Mouse (Mus musculus): ENCODE measurements around the gene Prpf38b.
"Not testable (repeated sequence)": the region's sequence is repeated elsewhere in the genome, so short reads cannot be mapped to it uniquely, and the experiment has no call there.

The Prpf38b gene

GRCm38 (mm10) chr3:108863091-108863490 is 48.4 kb downstream of the Prpf38b start:
- no peak for ATAC-seq (ENCODE audit: insufficient number of reproducible peaks, low FRiP score, low TSS enrichment)

GRCm38 (mm10) chr3:108862282-108862681 is 49.2 kb downstream of the Prpf38b start:
- not testable (repeated sequence) for ATAC-seq (ENCODE audit: insufficient number of reproducible peaks, low FRiP score, low TSS enrichment)

- ATAC-seq (ENCODE audit: insufficient number of reproducible peaks, low FRiP score, low TSS enrichment) = no peak
Observed at GRCm38 (mm10) chr3:108860786-108861185, 50.7 kb downstream of the Prpf38b start.

DNA sequence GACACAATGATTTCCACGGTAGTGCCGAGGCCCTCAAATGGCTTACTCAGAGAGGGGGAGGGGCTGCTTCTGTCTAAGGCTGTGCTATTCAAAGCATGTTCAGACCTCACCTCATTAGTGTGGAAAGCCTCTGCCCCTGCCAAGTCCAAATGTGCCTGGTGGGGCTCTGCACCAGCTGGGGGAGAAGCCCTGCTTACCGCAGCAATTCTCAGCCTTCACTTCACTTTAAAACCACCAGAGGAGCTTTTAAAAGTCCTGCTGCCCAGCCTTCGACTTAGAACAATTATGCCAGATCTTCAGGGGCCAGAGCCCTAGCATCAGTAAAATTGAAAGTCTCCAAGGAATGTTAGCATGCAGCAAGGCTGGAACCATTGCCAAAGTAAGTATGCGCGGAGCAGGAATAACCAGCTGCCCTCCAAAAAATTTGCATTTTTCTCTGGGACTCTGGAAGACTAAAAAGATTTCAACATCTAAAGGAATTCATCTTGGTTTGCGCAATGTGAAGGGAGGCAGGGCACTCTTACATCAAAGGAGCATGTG is 53.2 kb downstream of the Prpf38b start:
- no peak for ATAC-seq (ENCODE audit: insufficient number of reproducible peaks, low FRiP score, low TSS enrichment)

GRCm38 (mm10) chr3:108857714-108858113 is 53.8 kb downstream of the Prpf38b start:
- no peak for ATAC-seq (ENCODE audit: insufficient number of reproducible peaks, low FRiP score, low TSS enrichment)

DNA sequence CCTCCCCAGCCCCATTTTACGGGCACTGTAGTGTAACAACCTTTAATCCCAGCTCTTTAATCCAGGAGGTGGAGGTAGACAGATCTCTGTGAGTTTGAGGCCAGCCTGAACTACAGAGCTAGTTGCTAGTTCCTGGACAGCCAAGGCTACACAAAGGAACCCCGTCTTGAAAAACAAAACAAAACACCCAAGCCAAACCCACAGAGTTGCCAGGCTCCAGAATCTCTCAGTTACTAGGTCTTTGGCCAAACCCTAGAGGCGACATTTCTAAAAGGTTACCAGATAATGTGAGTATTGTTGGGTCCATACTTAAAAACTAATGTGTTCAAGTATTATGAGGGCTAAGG is 54.4 kb downstream of the Prpf38b start:
- ATAC-seq (ENCODE audit: insufficient number of reproducible peaks, low FRiP score, low TSS enrichment) = no peak

DNA sequence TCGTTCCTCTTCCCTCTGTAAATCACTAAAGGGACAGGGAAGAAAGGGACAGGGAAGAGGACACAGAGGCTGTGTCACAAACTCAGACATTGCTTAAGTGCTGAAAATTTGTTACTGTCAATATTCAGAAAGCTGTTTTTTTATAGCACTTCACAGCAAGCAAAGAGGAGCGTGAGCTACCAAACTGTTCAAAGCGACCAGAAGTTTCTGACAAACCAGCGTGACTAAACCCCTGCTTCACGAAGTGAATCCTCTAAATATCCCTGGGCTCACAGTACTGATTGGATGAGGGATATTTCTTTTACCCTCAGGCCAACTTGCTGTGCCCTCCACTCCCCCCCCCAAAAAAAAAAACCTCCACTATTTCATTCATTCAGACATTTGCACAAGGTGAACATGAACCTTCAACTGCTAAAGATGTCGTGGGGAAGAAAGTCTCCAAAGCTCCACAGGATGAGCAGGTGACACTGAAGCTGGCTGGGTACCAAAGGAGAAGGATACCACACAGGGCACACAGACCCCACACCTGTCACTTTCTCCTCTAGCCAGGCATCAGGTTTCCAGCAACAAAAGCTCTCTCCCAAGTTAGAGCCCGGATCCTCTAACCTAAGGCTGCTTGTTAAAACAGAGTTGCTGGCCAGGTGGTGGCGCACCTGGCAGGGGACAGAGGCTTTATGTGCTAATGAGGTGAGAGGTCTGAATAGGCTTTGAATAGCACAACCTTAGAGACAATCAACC is 55.0 kb downstream of the Prpf38b start:
- ATAC-seq (ENCODE audit: insufficient number of reproducible peaks, low FRiP score, low TSS enrichment) = peak; percentile 77

DNA sequence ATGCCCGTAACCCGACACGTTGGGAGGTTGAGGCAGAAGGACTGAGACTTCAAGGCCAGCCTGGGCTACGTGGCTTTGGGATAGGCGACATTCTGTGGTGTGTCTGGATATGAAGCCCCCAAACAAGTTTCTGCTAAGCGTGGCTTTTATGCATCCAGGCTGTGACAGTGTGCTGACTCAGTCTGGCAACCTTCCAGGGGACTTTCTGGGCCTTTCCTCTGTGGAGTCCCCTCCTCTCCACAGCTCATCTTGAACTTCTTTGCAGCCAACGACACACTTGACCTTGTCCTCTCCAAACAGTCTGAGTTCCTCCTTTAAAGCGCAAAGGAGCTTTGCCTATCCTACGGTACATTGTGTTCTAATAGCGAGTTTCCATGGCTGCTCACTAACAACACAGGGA is 55.7 kb downstream of the Prpf38b start:
- no peak for ATAC-seq (ENCODE audit: insufficient number of reproducible peaks, low FRiP score, low TSS enrichment)

DNA sequence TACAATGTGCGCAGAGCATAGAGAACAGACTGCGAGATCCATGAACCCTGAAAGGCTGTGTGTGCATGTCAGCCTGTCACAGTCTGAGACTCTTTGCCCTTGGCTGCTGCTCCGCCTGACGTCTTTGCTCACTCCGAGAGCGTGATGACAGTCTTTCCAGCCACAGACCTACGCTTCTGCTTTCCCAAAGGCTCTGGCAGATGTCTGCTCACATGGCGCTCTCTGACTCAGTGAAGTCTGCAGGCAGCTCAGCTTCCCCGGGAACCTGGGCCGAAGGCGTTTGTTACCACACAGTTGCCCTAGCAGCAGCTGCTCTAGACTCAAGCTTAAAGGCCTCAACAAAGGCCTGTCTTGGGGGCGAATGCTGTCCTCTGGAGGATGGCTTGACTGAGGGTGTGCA is 56.2 kb downstream of the Prpf38b start:
- no peak for ATAC-seq (ENCODE audit: insufficient number of reproducible peaks, low FRiP score, low TSS enrichment)

GRCm38 (mm10) chr3:108853266-108853665 is 58.3 kb downstream of the Prpf38b start:
- ATAC-seq (ENCODE audit: insufficient number of reproducible peaks, low FRiP score, low TSS enrichment) = no peak
